Mouse (Mus musculus) ES-E14 (cell line): ENCODE data around the gene Cmtr1.

Experiments used
- CHD2 ChIP-seq: IDR thresholded peaks from 2 replicates; pipeline ENCODE4 v1.6.1; 2014; ENCODE audit warnings: mild to moderate bottlenecking, low read depth, low read length, inconsistent platforms
- HCFC1 ChIP-seq: IDR thresholded peaks from 2 replicates; pipeline ENCODE4 v1.6.1; 2012; ENCODE audit warnings: low read length, inconsistent platforms, borderline replicate concordance; ENCODE audit not compliant: insufficient read depth
- ZC3H11A ChIP-seq: IDR thresholded peaks from 2 replicates; pipeline ENCODE4 v1.6.1; 2012; ENCODE audit warnings: low read depth, mild to moderate bottlenecking, inconsistent platforms, low read length, borderline replicate concordance
- ZNF384 ChIP-seq: IDR thresholded peaks from 2 replicates; pipeline ENCODE4 v1.6.1; 2012; ENCODE audit warnings: low read depth, low read length, inconsistent platforms

GRCm38 (mm10) chr17:29682261-29682660 lies 21.9 kb downstream of the Cmtr1 start:
- TF ChIP-seq HCFC1 (no peak), ZNF384 (no peak), ZC3H11A (no peak), CHD2 (no peak)
